Mouse (Mus musculus) kidney, adult 18-20 months (tissue): ENCODE data around the gene Dolk.

Experiments
- DNase-seq: peaks from one replicate; pipeline ENCODE4 v3.0.0; 2021

The Dolk gene

DNA sequence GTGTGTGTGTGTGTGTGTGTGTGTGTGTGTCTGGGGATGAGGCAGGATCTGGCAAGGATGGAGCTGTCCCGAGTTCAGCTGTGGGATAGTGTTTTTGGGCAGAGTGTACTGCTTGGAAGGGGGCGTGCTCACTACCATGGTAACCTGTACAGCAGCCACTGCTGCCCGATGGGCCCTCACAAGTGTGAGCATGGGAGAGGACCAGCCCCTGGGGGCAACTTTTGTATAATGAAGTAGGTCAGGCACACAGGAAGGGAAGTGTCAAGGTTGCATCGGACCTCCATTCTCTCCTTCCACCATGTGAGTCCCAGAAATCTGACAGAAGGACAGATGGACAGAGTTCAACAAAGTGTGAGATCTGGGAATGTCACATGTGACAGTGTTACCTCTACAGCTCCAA is 38.5 kb downstream of the Dolk start:
- DNase-seq = no peak

GRCm38 (mm10) chr2:30247036-30247435 is 39.1 kb downstream of the Dolk start:
- DNase-seq = no peak

DNA sequence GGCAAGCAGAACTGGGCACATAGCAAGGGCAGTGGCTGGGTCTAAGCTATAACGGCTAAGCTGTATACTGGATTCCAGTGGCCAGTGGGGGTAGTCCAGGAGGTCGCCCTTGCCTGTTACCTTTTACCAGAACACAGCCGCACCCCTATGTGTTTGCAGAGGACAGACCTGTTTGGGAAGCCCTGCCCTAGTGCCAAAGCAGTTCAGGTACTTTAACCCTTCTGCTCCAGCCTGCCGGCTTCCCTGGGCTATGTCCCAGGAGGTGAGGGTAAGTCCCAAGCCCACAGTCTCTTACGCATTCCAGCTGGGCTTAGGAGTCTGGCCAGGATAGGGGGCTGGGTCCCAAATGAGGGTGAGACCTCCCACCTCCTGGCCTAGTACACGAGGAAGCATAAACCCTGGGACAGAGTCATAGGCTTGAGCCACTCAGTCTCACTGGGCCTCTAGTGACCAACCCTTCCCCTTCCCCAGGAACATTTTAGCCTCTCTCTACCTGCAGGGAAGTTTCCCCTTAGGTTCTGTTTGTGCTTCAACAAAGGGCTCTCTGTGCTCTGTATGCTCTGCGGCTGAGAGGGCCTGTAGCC is 41.4 kb downstream of the Dolk start:
- DNase-seq = peak; percentile 24

DNA sequence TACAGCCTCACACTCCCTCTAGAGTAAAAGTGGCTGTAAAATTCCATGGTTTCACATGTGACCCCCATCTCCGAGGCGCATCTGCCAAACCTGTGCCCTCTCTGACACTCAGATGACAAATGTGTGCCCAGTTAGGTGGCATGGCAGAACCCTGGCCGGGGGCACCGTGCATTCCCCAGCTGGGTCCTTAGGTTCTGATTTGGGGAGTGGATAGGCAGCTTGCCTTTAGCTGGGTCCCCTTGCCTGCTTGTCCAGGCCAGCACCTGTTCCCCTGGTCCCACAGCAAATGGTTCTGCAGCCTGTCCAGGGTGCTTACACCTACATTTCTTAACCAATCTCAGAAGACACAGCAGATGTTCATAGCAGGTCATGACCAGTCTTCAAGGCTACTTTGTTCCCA is 42.7 kb downstream of the Dolk start:
- DNase-seq = no peak

- peak; percentile 77 for DNase-seq
Measured at GRCm38 (mm10) chr2:30242509-30242908, 43.6 kb downstream of the Dolk start.

- no peak for DNase-seq
Measured at GRCm38 (mm10) chr2:30240267-30240666, 45.9 kb downstream of the Dolk start, which contains the start of gene Gm28035. Gene Gm28035, plus strand, starts transcription at chr2:30240567.

DNA sequence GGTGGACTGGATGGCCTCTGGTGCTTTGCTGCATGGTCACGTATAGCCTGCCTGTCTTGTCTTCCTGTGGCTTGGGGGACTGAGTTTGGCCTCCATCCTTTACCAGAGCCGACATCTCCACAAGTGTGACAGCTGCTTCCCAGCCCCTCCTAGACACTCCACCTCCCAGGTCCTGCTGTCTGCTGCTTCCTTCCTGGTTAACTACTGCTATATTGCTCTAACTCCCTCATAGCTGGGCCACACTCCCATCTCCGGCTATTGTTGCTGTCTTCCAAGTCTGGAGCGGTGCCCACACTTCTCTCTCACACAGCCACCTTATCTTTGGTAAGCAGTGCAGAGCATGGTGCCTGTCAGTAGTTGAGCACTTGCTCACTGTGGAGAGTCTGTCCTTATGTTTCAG is 46.4 kb downstream of the Dolk start:
- peak; percentile 70 for DNase-seq

DNA sequence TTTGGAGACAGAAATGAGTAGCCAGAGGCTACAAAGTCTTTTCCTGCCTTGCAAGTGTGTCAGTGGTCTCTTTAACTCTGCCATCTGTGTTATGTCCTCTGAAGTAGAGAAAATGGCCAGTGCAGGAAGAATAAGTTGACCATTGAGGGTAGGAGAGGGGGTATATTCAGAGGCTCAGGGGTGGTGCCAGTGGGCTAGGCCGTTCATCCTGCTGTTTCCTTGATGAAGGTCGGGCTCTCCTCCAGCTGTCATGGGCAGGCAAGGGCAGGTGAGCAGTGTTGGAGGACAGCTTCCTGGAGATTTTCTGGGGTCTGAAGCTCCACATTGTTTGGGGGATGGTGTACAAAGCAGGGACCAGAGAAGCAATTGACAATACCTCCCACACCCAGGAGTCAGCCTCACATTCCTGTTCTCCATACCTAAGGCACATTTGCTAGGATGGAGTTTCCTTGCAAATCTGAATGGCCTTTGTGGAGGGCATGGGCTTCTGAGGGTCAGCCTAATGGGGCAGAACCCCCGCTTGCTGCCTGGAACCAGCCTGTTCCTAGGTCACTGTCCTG is 47.1 kb downstream of the Dolk start:
- peak; percentile 31 for DNase-seq

- DNase-seq = peak; percentile 86
Measured at GRCm38 (mm10) chr2:30237881-30238280, 48.3 kb downstream of the Dolk start.

DNA sequence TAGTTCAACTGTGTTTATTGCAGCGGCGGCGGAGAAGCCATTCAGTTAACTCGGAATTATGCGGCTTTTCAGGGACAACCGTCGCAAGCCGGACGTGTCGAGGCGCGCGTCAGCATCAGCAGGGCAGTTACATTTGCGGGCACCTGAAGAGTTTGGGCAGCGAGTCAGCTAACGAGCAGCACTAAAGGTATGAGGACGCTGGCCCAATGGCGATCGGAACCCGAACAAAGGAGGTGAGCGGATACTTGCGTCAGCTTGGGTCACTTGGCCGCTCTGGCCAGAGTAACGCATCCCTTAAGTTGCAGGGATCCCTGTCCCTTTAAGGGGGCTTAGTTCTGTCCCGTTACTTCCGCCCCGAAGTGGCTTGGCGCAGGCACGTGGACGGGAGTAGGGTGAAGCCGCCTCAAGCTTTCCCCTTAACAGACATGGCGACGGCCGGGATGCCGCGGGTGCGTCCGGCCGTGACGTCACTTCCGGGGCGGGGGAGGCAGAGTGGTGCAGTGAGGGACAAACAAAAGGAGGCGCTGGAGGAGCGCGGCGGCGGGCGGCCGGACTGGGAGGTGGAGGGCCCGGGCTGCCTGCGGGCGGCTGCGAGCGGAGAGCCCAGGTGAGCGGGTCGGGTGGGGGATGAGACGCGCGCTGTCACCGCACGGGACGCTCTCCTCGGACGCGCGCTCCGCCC is 48.8 kb downstream of the Dolk start, which contains the start of gene Lrrc8a:
Lrrc8a (plus strand) TSS at position 517 of the 682 bp plus-strand sequence.
- peak; percentile 100 for DNase-seq

DNA sequence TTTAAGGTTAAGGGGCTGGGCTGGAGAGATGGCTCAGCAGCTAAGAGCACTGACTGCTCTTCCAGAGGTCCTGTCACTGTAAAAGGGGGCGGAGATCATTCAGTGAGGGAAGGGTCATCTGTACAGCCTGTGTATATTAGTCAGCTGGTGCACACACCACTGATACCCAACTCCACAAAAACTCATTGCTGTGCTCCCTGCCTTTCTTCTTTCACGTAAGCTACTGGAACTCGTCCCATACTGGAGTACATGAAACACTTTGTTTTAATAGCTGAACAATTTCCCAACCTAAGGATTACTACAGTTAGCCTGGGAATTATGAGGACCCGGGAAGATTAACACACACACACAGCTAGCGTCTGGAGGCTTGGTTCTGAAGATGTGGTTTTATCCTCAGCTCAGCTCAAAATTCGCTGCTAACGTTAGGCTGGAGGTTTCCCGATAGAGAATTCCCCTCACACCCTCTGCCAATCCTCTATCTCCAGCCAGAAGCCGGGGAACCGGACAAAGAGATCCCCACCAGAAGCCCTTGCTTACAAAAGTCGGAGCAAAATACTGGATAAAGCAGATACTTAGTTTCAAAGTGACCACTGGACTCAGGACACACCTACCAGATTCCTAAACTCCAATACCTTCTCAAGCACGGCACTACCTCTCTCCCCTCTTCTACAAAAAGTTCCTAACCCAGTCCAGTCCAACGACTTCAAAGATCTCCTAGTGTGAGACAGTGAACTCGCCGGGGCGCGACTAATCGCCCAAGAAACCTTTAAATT is 49.5 kb downstream of the Dolk start:
- DNase-seq = no peak

DNA sequence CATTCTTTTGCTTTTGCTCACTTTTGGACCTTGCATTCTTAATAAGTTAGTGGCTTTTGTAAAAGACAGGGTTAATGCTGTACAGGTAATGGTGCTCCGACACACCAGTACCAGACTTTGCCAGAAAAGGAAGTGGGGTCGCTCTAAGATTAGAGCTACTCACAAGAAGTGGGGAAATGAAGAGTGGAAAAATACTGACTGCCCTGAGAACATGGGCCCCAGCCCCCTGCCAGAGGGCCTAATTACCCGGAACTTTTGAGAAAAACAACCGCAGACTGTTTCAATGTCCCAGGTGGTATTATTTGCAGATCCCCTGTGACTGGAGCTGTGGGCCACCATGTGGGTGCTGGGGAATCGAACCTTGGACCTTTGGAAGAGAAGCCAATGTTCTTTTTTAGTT is 50.5 kb downstream of the Dolk start:
- DNase-seq = peak; percentile 5
